Mouse (Mus musculus) T-helper 17 cell (primary cell): ENCODE results near the gene Ugt1a8.
"Not testable (repeated sequence)": the region's sequence is repeated elsewhere in the genome, so short reads cannot be mapped to it uniquely, and the experiment has no call there.

ENCODE experiments used
- in situ Hi-C, 2 experiments: fragments of 300-600 bp; cut with MboI, MseI; formaldehyde crosslinking; loops; 1 replicate in 1 of 2; 2 replicates in 1 of 2; pipeline ENCODE4 v1.15.1; 2025; ENCODE audit warnings: high pct_unique_total_duplicates in 2 of 2

Gene Ugt1a8

GRCm38 (mm10) chr1:88218051-88218450 is 130.4 kb downstream of the Ugt1a8 start:
- in situ Hi-C loops, result no loop called here

GRCm38 (mm10) chr1:88218591-88218990 is 131.0 kb downstream of the Ugt1a8 start:
- in situ Hi-C loops, result no loop called here

DNA sequence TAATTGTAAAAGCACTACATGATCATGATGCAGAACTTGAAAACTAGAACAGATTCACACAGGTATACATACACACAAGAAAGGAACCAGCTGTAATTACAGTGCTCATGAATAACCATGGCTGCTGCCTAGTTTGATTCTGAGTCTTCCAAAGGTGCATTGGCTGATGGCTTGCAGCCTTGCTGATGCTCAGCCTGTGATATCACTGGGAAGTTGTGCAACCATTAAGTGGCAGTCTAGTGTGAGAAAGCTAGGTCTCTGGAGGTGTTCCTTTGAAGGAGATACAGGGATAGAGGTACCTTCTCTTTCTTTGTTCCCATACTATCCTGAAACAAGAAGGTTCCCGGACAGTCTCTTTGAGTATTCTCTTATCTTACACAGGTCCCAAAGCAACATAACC is 131.4 kb downstream of the Ugt1a8 start:
- in situ Hi-C loops, result no loop called here

DNA sequence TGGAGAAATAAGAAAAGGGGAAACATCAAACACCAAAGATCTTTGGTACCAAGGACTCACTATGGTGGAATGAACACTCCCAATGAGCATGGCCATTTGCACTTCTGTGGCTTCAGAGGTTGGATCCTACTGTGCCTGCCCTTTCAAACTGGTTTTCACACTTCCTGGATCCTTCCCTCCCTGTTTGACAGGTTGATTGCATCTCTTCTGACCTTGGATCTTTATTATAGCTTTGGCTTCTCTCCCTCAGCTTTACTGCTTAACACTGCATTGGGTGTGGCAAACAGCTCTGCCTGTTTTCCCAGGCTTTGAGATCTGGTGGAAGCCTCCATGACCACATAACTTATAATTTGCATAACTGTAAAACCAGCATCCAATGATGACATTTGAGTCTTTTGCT is 132.7 kb downstream of the Ugt1a8 start:
- in situ Hi-C loops, result no loop called here

GRCm38 (mm10) chr1:88222216-88222615 is 134.6 kb downstream of the Ugt1a8 start:
- in situ Hi-C loops, result no loop called here

- in situ Hi-C loops, result not testable (repeated sequence)
These were observed 135.4 kb downstream of the Ugt1a8 start for GRCm38 (mm10) chr1:88223011-88223515.

DNA sequence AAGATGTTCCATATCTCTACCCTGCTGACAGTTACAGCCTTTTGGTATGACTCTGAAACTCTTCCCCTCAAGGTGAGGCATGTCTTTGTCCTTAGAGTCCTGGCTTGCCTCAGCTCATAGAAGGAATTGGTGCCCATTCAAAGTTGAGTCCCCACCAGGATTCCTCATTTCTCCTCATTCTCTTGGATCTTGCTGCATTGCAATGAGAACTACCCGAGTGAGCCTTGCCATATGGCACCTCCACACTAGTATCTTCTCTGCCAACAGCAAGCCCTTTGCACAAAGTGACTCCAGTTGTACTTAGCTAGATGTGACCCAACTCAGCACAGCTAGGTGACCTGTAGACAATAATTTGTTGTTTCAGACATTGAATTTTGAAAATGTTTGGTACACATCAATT is 136.0 kb downstream of the Ugt1a8 start:
- in situ Hi-C loops, result no loop called here

GRCm38 (mm10) chr1:88224029-88224776 is 136.6 kb downstream of the Ugt1a8 start:
- in situ Hi-C loops, result no loop called here

GRCm38 (mm10) chr1:88225301-88225700 is 137.7 kb downstream of the Ugt1a8 start:
- in situ Hi-C loops, result not testable (repeated sequence)

- in situ Hi-C loops, result no loop called here
These were observed 138.1 kb downstream of the Ugt1a8 start for GRCm38 (mm10) chr1:88225741-88226140.

DNA sequence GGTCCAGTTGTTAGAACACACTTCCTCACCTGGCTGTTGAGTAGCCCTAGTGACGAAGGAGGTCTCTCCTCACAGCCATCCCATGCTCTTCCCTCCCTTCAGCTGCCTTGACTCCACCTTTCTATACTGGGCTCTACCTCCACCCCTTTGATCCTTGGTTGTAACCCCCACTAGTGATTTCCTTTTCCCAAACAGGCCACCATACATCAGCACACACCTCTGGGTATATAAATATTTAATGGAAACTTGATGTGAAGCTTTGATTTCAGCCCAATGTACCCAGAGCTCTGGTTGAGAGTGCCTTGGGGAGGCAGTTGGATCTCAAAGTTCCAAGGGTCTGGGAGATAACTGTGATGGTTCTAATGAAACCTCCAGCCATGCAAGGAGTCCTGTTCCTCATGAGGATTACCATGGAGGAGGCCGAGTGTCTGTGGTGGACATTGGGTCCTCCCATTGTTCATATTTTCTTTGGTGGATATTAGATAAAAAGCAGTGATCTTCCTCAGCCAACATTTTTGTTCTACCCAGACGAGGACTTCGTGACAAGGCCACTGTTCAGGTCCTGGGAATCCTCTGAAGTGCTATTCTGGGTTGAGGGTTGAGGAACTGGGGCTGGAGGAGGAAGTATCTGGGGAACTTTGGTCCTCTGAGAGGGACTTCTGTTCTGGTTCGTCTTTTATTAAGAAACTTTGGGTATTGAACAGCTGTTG is 139.2 kb downstream of the Ugt1a8 start, which contains the start of gene Mroh2a:
Gene Mroh2a (plus strand): TSS at position 317 of the 710 bp plus-strand sequence.
- in situ Hi-C loops, result no loop called here

- in situ Hi-C loops, result no loop called here
These were observed 139.9 kb downstream of the Ugt1a8 start for GRCm38 (mm10) chr1:88227482-88227881.

- in situ Hi-C loops, result no loop called here
These were observed 140.5 kb downstream of the Ugt1a8 start for GRCm38 (mm10) chr1:88228121-88228520.

- in situ Hi-C loops, result no loop called here
These were observed 142.0 kb downstream of the Ugt1a8 start for GRCm38 (mm10) chr1:88229566-88229965.

DNA sequence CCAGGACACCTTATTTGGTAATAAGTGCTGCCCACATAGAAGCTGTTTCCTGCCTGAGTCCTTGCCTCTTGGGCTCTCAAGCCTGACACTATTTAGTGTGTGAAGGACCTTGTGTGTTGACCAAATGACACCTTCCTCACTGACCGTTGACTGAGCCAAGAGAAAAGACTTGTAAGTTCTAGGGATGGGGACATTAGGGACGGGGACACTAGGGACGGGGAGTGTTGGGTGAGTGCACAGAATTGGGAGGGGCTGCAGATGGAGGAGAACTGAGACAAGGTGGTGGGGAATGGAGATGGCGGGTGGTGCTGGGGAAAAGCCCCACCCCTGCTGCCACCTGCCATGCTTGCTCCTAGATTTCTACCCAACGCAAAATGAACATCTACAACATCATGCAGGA is 142.4 kb downstream of the Ugt1a8 start:
- in situ Hi-C loops, result no loop called here

DNA sequence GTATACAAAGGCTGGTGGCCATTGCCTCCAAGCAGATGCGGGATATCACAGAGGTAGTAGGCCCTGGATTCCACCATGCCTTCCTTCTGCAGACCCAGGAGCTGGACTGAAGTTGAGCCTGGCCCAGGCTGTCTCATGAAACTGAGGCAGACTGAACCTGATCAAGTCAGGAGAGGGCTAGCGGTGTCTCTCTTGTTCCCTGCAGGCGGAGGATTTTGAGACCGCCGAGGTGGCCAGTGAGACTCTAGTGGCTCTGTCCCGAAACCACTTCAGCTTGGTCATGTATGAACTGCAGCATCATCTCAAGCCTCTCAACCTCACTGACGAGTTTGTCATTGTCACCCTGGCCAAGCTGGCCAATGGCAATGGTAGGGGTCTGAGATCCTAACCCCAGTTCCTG is 142.8 kb downstream of the Ugt1a8 start:
- in situ Hi-C loops, result no loop called here

DNA sequence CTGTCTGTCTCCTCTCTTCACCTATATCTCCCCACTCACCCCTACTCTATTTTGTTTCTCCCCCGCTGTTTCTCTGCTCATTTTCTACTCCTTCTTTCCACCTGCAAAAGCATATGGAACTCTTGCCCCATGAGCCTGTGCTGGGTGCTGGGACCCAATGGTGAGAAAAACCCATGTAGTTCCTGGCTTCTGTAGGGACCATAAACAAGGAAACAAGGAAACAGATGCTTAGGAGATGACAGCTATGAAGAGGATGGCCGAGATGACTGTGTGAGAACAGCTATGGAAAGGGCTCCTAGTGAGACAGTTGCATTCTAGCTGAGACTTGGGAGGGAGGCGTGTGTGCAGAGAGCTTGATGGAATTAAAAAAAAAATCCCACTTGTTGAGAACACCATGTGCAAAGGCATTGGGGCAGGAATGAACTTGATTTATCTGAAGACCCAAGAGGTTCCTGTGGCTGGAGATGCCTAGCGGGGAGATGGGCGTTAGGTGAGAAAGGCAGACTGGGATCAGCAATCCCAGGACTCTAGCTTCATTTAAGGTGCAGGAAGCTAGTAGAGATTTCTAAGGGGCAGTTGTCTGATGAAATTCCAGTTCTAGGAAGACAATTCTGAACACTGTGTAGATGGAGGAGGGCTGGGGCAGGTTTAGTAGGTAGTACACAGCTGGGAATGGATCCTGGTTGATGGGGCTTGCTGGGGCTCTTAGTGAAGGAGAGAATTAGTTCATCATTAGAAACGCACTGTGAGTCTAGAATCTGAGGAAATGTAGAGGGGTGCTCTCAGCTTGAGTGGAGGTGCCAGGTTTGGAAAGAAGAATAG is 143.6 kb downstream of the Ugt1a8 start:
- in situ Hi-C loops, result no loop called here

- in situ Hi-C loops, result no loop called here
These were observed 144.3 kb downstream of the Ugt1a8 start for GRCm38 (mm10) chr1:88231803-88232499.

DNA sequence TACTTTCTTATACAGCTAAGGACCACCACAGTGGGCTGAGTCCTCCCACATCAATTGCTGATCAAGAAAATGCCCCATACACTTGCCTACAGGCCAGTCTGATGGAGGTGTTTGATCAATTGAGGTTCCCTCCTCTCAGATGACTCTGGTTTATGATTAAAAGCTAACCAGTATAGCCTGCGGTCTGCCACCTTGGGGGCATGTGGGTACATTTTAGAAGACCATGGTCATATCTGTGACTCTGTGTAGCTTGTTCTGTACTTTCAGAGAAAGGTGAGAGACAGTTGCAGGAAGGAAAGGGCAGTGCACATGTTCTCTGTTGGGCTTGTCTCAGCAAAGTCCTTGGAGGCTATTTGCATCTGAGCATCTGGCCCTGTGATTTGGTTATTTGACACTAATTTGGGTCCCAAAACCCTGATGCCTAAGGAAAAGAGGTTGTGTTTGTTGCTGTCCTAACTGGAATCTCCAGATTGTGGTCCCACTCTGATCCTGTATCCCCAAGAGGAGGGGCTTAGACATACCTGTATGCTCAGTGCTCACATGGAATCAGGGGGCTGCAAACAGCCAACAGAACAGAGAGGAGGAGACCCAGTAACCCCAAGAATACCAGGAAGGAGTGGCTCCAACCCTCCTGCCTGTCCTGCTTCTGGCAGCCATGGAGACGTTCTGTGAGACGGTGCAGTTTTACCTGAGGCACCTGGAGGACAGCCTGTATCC is 145.2 kb downstream of the Ugt1a8 start:
- in situ Hi-C loops, result no loop called here

DNA sequence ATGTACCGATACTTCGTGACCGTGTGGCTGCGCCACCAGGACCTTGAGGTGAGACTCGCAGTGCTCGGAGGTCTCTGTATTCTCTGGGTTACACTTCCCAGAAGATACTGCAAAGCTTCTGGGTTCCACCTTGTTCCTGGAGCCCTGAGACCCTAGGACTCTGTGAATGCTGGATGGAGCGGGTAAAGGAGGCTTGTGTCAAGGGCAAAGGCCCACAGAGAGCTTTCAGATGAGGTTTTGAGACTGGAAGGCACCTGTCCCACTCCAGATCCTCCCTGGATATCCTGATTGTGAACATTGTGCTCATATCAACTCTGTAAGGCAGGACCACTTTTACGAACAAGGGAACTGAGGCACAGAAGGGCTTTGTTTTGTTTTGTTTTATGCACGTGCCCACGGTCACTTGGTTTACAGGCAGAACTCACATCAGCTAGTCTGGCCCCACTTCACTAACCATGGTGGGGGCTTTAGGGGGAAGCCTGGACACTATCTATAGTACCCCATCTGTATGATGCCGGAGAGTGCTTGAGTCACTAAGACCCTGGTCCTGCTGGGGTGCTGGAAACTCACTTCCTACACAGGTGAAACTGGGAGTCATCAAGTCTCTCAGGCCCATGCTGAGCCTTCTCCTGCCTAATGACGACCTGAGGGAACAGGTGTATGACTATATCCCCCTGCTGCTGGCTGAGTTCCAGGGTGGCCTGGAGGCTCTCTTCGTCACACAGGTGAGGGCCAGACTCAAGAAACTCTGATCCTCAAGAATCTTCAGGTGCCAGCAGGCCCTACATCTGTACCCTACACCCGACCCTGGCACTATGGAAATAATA is 146.0 kb downstream of the Ugt1a8 start:
- in situ Hi-C loops, result no loop called here
